Mouse (Mus musculus) layer of hippocampus, postnatal 10 days (tissue): Measurements from ENCODE around the gene Ankrd23. TPM values are rescaled to one million over a fixed set of nuclear protein-coding genes. Genes with fewer than 3 reads are reported as not detected.

Source experiments
- DNase-seq, 2 experiments: peaks; one replicate each; pipeline ENCODE4 v3.0.0; 2021; ENCODE audit warnings: low spot score in 2 of 2
- total RNA-seq, 2 experiments: library from RNA; stranded (reverse); gene quantifications; 2 replicates each; pipeline ENCODE4 v1.2.3; 2021

The Ankrd23 gene
- total RNA-seq, 2 experiments from 2014 or later = 4.9 to 5.0 TPM

DNA sequence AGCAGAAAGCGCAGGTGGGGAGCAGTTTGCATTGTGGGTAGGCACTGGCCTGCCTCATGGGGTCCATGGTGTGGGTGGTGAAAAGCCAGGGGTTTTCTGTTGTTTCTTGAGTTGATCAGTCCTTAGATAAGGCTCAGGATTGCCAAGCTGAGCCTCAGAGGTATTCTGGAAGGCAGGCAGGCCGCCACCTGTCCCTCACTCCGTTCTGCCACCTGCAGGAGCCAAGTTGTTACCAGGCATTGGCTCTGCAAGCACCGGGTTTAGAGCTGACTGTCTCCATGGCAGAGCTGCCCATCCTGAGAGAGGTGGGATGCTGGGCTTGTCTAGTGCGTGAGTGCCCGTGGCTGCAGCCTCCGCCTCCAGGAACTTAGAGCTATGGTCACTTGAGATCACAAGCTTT, 14.5 kb downstream of the Ankrd23 start:
- DNase-seq = no peak

DNA sequence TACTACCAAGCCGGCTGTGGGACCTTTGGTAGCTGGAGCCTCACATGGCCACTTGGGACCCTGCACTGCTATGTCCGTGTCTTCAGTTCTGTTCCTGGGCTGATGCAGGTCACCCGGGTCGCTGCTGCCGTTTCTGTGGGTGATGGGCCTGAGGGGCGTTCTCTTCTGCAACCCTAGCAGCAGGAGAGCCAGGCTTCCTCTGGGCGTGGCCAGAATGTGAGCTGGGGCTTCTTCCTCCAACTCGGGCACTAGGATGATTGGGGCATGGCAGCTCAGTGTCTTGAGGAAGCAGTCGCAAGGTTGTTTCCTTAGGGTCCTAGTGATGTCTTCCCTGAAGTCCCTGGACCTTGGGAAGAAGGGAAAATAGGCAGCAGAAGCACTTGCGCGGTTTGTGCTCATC, 17.1 kb downstream of the Ankrd23 start:
- DNase-seq = no peak

DNA sequence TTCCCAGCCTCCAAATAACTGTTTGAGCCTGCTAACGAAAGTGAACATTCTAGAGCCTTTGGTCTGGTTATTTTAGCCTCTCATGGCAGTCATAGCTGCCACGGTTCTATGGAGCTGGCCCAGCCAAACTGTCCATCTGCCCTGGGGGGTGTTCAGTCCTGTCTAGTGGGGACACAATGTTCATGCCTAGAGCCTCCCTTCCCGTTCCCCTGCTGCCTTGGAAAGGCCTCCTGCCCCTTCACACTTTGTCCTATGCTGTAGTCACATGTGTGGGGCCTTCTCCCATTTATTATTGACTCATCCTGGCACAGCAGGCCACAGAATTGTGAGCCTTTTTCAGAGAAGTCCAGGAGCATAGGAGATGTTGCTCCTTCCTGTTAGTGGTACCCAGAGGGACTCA, 18.4 kb downstream of the Ankrd23 start:
- DNase-seq = no peak

DNA sequence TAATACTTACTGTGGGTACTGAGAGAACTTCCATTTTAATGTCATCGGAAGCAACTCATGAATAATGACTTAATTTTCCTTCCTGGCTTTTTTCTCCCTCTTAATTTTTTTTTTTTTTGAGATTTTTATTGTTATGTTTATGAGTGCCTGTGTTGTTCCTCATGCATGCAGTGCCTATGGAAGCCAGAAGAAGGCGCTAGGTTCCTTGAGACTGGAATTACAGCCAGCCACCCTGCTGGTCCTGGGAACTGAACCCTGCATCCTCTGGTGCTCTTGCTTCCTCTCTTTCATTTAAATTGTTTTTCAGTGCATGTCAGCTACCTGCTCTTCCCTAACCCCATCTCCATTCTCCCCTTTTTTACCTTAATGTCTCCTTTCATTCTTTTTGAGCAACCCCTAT, 23.0 kb downstream of the Ankrd23 start:
- DNase-seq = peak in 1 of 2 experiments; percentile 60

DNA sequence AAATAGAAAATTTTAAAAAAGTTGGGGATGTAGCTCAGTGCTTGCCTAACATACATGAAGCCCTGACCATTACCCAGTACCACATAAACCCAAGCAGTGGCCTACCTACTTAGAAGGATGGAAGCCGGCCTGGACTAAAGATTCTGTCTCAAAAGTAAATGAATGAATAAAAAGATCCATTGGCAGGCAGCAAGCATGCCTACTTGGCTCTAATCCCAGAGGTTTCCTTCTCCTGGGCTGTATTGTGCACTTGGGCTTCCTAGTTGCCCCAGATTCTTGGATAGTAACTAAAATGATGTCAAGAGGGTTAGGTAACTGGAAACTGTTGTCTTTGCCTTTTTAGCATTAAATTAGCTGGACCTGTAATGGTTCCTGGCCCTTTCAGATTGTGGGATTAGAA, 23.4 kb downstream of the Ankrd23 start:
- DNase-seq = no peak

DNA sequence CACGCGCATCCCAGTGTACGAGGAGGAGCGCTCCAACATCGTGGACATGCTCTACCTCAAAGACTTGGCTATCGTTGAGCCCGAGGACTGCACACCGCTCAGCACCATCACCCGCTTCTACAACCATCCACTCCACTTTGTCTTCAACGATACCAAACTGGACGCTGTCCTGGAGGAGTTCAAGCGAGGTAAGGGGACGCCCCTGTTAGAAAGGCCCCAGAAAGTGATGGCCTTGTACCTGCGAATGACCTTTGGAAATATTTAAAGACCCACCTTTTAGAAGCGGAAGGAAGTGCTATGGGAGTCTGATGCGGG, 23.8 kb downstream of the Ankrd23 start:
- DNase-seq = no peak

DNA sequence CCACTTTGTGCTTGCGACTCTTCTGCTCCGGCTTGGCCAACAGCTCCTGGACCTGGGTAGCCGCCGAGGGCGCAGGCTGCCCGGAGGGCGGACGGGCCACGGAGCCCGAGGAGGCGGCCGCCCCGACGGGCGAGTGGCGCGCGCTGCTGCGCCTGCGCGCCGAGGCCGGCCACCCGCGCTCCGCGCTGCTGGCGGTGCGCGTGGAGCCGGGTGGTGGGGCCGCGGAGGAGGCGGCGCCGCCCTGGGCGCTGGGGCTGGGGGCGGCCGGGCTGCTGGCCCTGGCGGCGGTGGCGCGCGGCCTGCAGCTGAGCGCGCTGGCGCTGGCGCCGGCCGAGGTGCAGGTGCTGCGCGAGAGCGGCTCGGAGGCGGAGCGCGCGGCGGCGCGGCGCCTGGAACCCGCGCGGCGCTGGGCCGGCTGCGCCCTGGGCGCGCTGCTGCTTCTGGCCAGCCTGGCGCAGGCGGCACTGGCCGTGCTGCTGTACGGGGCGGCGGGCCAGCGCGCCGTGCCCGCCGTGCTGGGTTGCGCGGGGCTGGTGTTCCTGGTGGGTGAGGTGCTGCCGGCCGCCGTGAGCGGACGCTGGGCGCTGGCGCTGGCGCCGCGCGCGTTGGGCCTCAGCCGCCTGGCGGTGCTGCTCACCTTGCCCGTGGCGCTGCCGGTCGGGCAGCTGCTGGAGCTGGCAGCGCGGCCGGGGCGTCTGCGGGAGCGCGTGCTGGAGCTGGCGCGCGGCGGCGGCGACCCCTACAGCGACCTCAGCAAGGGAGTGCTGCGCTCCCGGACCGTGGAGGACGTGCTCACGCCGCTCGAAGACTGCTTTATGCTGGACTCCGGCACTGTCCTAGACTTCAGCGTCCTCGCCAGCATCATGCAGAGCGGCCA, 24.4 kb downstream of the Ankrd23 start:
- DNase-seq = peak; percentile 50 to 69

DNA sequence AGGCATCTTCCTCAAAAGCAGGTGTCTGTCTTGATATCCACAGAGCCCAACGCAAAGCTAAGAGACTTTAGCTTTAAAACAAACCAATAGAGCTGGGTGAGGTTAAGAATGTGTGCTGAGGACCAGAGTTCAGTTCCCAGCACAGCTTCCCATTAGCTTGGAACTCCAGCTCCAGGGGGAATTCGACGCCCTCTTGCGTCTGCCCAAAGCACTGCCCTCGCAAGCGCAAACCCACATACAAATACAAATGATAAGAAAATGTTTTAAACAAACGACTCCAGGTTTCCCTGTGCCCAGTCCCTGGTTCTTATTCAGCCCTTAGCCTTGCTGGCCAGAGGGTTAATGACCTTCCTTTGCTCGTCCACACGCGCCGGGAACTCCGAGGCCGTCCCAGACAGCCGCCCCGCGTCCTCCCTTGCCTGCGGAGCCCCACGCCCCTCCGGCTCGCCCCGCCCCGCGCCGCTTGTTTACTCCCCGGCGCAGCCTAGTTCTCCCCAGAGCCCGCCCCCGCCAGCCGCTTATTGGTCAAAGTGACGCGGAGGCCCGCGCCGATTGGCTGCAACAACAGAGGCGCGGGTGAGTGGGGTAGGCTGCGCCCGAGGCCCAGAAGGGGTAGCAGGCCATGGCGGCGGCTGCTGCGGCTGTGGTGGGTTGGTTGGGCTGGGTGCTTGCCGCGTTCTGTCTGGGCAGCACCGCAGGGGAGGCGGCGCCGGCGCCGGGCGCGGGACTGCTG, 25.2 kb downstream of the Ankrd23 start, which contains the start of gene Cnnm3:
TSS of gene Cnnm3 (plus strand) at position 579 of the 733 bp plus-strand sequence.
- DNase-seq = peak; percentile 100

DNA sequence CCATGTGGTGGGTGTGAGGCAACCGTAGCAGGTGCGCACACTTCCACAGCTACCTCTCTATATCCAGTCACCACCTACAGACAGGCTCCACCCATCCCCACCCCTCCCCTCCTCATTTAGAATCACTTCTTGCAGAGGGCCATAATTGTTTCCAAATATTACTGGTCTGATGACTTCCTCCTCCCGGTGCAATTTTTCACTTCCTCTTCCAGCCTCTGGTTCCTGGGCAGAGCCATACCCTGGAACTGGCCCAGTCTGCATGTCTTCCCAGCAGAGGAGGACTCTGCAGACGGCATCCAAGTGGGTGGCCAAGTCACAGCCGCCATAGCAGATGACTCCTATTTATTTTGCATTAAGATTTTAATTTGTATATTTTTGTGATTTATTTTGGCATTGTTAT, 28.4 kb downstream of the Ankrd23 start:
- no peak for DNase-seq

DNA sequence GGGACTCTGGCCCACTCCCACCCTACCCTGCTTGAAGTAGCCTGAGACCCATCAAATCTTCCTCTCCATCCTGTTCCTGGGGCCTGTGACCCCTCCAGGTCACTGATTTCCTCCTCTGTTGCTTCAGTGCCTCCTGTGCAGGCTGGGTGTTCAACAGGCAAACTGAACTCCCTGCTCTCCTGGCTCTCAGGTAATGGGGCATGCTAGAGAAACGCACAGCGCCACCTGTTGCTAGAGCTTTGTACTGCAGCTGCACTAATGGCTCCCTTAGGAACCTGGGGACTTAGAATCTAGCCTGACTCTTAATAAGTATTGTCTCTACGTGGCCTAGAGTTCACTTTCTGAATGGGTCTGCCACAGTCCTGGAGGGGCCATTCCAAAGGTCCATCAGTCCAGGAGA, 35.4 kb downstream of the Ankrd23 start:
- DNase-seq = peak; percentile 79 to 85

DNA sequence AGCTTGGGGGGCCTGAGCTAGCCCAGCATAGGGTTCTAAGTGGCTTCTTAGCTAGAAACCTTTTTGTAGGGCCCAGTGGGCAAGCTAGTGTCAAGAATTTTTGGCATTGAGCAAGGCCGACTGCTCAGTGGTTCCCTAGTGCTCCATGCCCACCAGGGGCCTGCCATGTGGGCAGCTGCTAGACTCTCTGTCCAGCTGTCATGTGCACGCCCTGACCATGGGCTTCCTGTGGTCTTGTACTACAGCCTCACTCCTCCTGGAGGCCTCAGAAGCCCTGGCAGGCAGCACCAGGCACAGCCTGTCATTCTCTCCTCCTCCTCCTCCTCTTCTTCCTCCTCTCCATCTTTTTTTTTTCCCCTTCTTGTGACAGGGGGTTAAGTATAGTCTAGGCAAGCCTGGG, 39.4 kb downstream of the Ankrd23 start:
- no peak for DNase-seq

DNA sequence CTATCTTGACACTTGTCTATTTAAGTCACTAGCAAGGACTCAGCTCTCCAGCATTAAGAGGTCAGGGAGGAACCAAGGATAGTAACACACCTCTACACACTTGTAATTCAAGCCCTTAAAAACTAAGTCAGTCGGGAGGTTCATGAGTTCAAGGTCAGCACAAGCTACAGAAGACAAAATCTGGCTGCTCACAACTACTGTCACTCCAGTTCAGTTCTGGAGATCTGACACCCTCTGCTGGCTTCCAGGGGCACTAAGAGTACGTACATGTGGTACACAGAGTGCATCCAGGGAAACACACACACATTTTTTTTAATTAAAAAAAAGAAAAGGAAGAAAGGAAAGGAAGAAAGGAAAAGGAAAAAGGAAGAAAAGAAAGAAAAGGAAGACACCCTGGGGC, 40.0 kb downstream of the Ankrd23 start:
- no peak for DNase-seq

DNA sequence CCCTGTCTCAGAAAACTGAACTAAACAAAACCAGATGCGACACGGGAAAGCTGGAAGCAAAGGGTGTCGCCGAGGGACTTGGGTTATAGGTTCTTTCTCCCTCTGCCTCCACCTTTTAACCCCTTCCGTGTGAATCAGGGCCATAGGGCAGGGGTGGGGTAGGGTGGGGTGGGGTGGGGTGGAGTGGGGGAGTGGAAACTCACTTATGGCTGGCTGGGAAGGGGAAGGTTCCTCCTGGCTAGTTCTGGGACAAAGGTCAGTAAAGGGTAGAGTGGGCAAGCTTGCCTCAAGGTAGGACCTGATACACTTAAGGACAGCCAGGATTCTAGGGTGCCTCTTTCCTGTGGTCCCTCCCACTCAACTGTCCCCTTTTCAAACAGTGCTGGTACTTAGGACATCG, 43.4 kb downstream of the Ankrd23 start:
- DNase-seq = no peak

DNA sequence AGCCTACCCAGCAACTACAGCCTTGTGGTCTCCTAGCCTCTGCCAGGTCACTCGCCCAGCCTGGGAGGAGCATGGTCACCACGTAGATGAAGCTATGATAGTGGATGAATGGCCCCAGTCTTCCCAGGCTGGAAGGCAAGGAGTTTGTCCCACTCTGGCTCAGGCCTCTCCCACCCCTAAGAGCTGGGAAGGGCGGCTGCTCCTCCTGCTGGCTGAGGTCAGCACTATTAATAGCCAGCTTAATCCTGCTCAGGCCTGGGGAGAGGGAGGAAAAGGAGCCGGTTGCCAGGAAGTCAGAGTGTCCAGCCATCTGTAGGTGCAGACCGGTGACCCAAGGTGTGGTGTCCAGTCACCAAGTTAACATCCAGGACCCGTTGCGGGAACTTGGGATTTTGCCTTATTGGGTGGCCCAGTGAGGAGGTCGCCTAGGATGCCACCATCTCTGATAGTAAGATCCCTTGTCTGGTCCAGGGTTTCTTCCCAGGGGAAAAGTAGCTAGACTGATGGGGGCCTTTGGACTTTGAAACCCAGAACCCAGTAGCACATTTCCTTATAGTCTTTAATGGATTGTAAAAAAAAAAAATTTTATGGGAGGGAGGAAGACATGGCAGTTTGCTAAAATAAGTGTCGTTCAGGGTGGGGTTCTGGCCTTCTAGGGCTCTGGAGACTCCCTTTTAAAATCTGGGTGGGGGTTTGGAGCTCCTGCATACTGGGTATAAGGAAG, 44.1 kb downstream of the Ankrd23 start:
- no peak for DNase-seq

DNA sequence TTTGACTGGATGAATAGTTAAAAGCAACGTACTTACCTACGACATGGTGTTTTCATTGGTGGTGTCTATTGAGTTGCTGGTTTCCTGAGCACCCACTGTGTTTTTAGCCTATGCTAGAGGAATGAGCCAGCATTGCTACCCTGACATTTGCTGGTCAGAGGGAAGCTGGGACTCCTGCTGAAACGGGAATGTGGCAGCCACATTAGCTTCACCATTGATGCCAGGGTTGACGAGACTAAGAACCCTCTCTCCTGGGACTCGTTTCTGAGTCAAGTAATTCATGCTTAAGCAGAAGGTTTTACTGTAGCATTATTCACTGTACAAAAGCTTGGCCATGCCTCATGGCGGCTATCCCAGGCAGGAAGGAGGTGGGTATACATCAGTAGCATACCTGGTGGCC, 47.0 kb downstream of the Ankrd23 start:
- no peak for DNase-seq

DNA sequence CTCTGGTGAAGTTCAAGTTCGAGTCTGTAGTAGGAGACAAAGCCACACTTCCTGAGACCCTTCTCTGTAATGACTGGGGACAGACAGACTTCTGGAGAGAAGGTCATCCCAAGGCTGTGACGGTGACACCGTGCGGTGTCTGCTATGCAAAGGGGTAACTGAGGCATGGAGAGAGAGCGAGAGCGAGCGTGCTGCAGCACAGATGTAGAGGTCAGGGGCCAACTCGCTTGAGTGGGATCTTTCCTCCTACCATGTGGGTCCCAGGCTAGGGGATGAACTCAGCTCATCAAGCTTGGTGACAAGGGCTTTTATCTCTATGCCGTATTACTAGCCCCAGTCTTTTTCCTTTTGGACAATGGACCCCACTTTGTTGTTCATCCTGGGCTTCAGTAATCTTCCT, 49.6 kb downstream of the Ankrd23 start:
- no peak for DNase-seq

DNA sequence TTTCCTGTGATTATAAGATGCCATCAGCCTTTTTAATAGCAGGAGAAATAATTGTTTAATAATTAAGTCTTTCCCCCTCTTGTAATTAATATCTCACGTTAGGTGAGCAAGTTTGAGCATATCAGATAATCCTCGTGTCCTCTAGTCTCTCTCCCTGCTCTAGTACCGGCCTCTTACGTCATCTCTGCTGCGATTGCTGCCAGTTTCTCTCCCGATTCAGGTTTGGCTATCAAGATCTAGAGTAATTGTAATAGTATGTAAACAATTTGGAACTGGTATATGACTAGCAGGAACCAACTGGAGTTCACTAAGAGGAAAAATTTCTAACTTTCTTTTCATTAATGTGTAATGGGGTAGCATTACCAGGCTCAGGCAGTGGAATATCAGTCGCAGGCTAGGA, 51.6 kb downstream of the Ankrd23 start:
- no peak for DNase-seq

DNA sequence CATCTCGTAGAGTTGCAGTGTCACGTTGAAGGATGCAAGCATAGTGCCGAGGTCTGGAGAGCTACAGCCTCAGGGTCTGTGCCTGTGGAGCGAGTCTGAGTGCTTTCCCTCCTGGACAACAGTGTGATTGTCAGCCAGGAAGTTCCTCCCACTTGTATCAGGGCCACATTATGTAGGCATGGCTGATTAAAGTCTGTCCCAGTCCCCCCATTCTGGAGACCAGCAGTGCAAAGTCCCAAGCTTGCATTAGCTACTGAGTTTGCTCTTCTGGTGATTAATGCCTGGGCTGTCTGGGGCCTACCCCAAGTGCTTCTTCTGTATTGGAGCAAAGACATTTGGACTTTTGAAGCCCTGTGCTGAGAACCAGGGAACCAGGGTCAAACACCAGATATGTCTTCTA, 52.9 kb downstream of the Ankrd23 start:
- no peak for DNase-seq
